Mouse (Mus musculus) effector memory CD4-positive, alpha-beta T cell, adult 7 months (primary cell): ENCODE data around the gene Sstr4. TPM values are rescaled to one million over a fixed set of nuclear protein-coding genes. Genes with fewer than 3 reads are reported as not detected.

Source experiments
- polyA plus RNA-seq: library from polyadenylated mRNA; unstranded; fragments of 100-300 nt; shearing (Covaris generic); gene quantifications from one replicate; pipeline ENCODE4 v1.2.1, GENCODE M21; 2017

Gene Sstr4
- polyA plus RNA-seq = not detected

GRCm38 (mm10) chr2:148395131-148396051 is at the start of gene Sstr4:
Sstr4 (plus strand) TSS chr2:148395344.

GRCm38 (mm10) chr2:148407870-148408760 is 13.0 kb downstream of the Sstr4 start, which contains the start of gene Thbd:
Thbd (minus strand) TSS chr2:148408188.

GRCm38 (mm10) chr2:148443249-148443958 is 48.3 kb downstream of the Sstr4 start, which contains the start of gene Cd93:
Cd93 (minus strand) TSS chr2:148443563.

Other genes with a start within 250 kb of the Sstr4 start
- gene Thbd, start 12.8 kb downstream of the Sstr4 start, polyA plus RNA-seq = 0.17 TPM
- gene Cd93, start 48.2 kb downstream of the Sstr4 start, polyA plus RNA-seq = 0.40 TPM